Mouse (Mus musculus): Measurements from ENCODE around the gene 1700034J05Rik.

- no peak for TF ChIP-seq POLR2A (IDR thresholded peaks at IDR 0.05; ENCODE audit: extremely low read depth, insufficient read depth, low read length)
- TF ChIP-seq CTCF (IDR thresholded peaks at IDR 0.05; ENCODE audit: low read depth, low read length), result no peak
Observed at GRCm38 (mm10) chr6:146949682-146950453, 4.4 kb downstream of the 1700034J05Rik start.
